Mouse (Mus musculus) intestine, embryonic 14.5 days (tissue): Measurements from ENCODE around the gene Tesc. TPM values are rescaled to one million over a fixed set of nuclear protein-coding genes. Genes with fewer than 3 reads are reported as not detected.
A peak's percentile ranks its signal among the peaks of the same experiment; 100 is the strongest.

Source experiments
- ATAC-seq: fragments of 200-750 bp; cut with Nextera tagmentation; replicated peaks from 2 replicates; pipeline ENCODE4 v1.8.0; 2017; ENCODE audit warnings: low read depth, moderate number of reproducible peaks, moderate TSS enrichment, moderate library complexity; ENCODE audit not compliant: low FRiP score, low TSS enrichment
- DNase-seq: peaks from one replicate; pipeline ENCODE4 v3.0.0-alpha.2; 2018; ENCODE audit warnings: low spot score
- H3K27ac ChIP-seq: fragments of 300-500 bp; sonication (generic); 2 replicates; pipeline ENCODE4 v1.5.1; 2014; ENCODE audit warnings: low read depth, mild to moderate bottlenecking, control low read depth
- H3K27me3 ChIP-seq: fragments of 300-500 bp; sonication (generic); replicated peaks from 2 replicates; pipeline ENCODE4 v1.6.1; 2014; ENCODE audit warnings: low read length, control low read depth; ENCODE audit not compliant: control insufficient read depth, insufficient read depth
- H3K36me3 ChIP-seq: fragments of 300-500 bp; sonication (generic); 2 replicates; pipeline ENCODE4 v1.6.1; 2014; ENCODE audit warnings: low read length, control low read depth; ENCODE audit not compliant: control insufficient read depth, insufficient read depth
- H3K4me1 ChIP-seq: fragments of 300-500 bp; sonication (generic); replicated peaks from 2 replicates; pipeline ENCODE4 v1.6.1; 2014; ENCODE audit warnings: low read length, control low read depth, mixed read lengths; ENCODE audit not compliant: control insufficient read depth, insufficient read depth
- H3K4me2 ChIP-seq: fragments of 300-500 bp; sonication (generic); 2 replicates; pipeline ENCODE4 v1.6.1; 2014; ENCODE audit warnings: low read length
- H3K4me3 ChIP-seq: fragments of 300-500 bp; sonication (generic); 2 replicates; pipeline ENCODE4 v1.5.1; 2014; ENCODE audit warnings: low read depth, low read length, control low read depth, mixed read lengths
- H3K9ac ChIP-seq: fragments of 300-500 bp; sonication (generic); 2 replicates; pipeline ENCODE4 v1.6.1; 2014; ENCODE audit warnings: mild to moderate bottlenecking, low read length
- H3K9me3 ChIP-seq: fragments of 300-500 bp; sonication (generic); 2 replicates; pipeline ENCODE4 v1.6.1; 2016; ENCODE audit warnings: low read length, control low read depth; ENCODE audit not compliant: control insufficient read depth
- WGBS: fragments of 180-500 bp; shearing (Covaris S2); extraction: QIAGEN DNeasy Blood & Tissue Kit; methylation state at CpG from one replicate; pipeline ENCODE4 v1.1.7; 2014; 5-methylcytosine and 5-hydroxymethylcytosine counted together
- polyA plus RNA-seq: library from polyadenylated mRNA; unstranded; fragments of >200 nt; fragmentation: Nextera tagmentation; extraction: Ambion mirVana; gene quantifications from 2 replicates; pipeline ENCODE4 v1.2.1, GENCODE M21; 2014

The Tesc gene
- polyA plus RNA-seq, 1 experiment from 2014 or later: 3.8 TPM

GRCm38 (mm10) chr5:117990957-117991356, 36.6 kb upstream of the Tesc start:
- Histone ChIP-seq H3K4me1 (no peaks in the 10 kb centered on the region), H3K9me3 (no peaks in the 10 kb centered on the region), H3K36me3 (peaks cover 94% of the 10 kb centered on the region), H3K4me2 (no peak overlapping the region), H3K9ac (no peak overlapping the region), H3K4me3 (no peak overlapping the region), H3K27me3 (no peaks in the 10 kb centered on the region), H3K27ac (no peak overlapping the region)
- 88% methylated on average over 3 of the region's 3 CpGs for WGBS
- DNase-seq (no peak), ATAC-seq (no peak)

- Histone ChIP-seq H3K4me2 (no peak overlapping the region), H3K27me3 (no peaks in the 10 kb centered on the region), H3K4me3 (no peak overlapping the region), H3K36me3 (peaks cover 92% of the 10 kb centered on the region), H3K9ac (no peak overlapping the region), H3K27ac (no peak overlapping the region), H3K4me1 (no peaks in the 10 kb centered on the region), H3K9me3 (no peaks in the 10 kb centered on the region)
- ATAC-seq (no peak), DNase-seq (no peak)
- 94% methylated on average over 6 of the region's 6 CpGs for WGBS
Observed at GRCm38 (mm10) chr5:117993550-117993949, 34.0 kb upstream of the Tesc start.

GRCm38 (mm10) chr5:117995372-117995901, 32.1 kb upstream of the Tesc start:
- H3K4me3 ChIP-seq: no peak overlapping the region
- peaks cover 89% of the 10 kb centered on the region for H3K36me3 ChIP-seq
- no peaks in the 10 kb centered on the region for H3K9me3 ChIP-seq
- H3K4me1 ChIP-seq: no peaks in the 10 kb centered on the region
- ATAC-seq: no peak
- no peak for DNase-seq
- H3K9ac ChIP-seq: no peak overlapping the region
- no peaks in the 10 kb centered on the region for H3K27me3 ChIP-seq
- 91% methylated on average over 8 of the region's 8 CpGs for WGBS
- no peak overlapping the region for H3K27ac ChIP-seq
- H3K4me2 ChIP-seq: no peak overlapping the region

- H3K27ac ChIP-seq: no peak overlapping the region
- H3K9ac ChIP-seq: no peak overlapping the region
- no peaks in the 10 kb centered on the region for H3K9me3 ChIP-seq
- no peaks in the 10 kb centered on the region for H3K27me3 ChIP-seq
- 83% methylated on average over 6 of the region's 6 CpGs for WGBS
- H3K4me3 ChIP-seq: no peak overlapping the region
- H3K36me3 ChIP-seq: peaks cover 89% of the 10 kb centered on the region
- no peak overlapping the region for H3K4me2 ChIP-seq
- ATAC-seq (no peak), DNase-seq (no peak)
- no peaks in the 10 kb centered on the region for H3K4me1 ChIP-seq
Observed at GRCm38 (mm10) chr5:117995911-117996310, 31.6 kb upstream of the Tesc start.

GRCm38 (mm10) chr5:117996581-117996980, 31.0 kb upstream of the Tesc start:
- no peaks in the 10 kb centered on the region for H3K27me3 ChIP-seq
- H3K27ac ChIP-seq: no peak overlapping the region
- peaks cover 89% of the 10 kb centered on the region for H3K36me3 ChIP-seq
- ATAC-seq (no peak), DNase-seq (no peak)
- no peaks in the 10 kb centered on the region for H3K9me3 ChIP-seq
- H3K4me2 ChIP-seq: no peak overlapping the region
- H3K4me1 ChIP-seq: no peaks in the 10 kb centered on the region
- WGBS: 84% methylated on average over 6 of the region's 6 CpGs
- no peak overlapping the region for H3K4me3 ChIP-seq
- no peak overlapping the region for H3K9ac ChIP-seq

- DNase-seq (no peak), ATAC-seq (peak; percentile 45; the same call in 1 of the 2 replicates)
- no peaks in the 10 kb centered on the region for H3K9me3 ChIP-seq
- no peak overlapping the region for H3K9ac ChIP-seq
- H3K36me3 ChIP-seq: peaks cover 90% of the 10 kb centered on the region
- H3K27me3 ChIP-seq: no peaks in the 10 kb centered on the region
- H3K4me2 ChIP-seq: no peak overlapping the region
- no peak overlapping the region for H3K27ac ChIP-seq
- H3K4me1 ChIP-seq: no peaks in the 10 kb centered on the region
- 54% methylated on average over 10 of the region's 10 CpGs for WGBS
- no peak overlapping the region for H3K4me3 ChIP-seq
Observed at GRCm38 (mm10) chr5:117997434-117997970, 30.0 kb upstream of the Tesc start.

- no peak overlapping the region for H3K9ac ChIP-seq
- H3K4me2 ChIP-seq: no peak overlapping the region
- no peak for DNase-seq
- no peak overlapping the region for H3K27ac ChIP-seq
- WGBS: 82% methylated on average over 7 of the region's 7 CpGs
- no peaks in the 10 kb centered on the region for H3K27me3 ChIP-seq
- H3K4me3 ChIP-seq: no peak overlapping the region
- H3K4me1 ChIP-seq: no peaks in the 10 kb centered on the region
- no peak for ATAC-seq
- no peaks in the 10 kb centered on the region for H3K9me3 ChIP-seq
- H3K36me3 ChIP-seq: peaks cover 94% of the 10 kb centered on the region
Observed at GRCm38 (mm10) chr5:117999061-117999460, 28.5 kb upstream of the Tesc start.

GRCm38 (mm10) chr5:117999584-117999983, 28.0 kb upstream of the Tesc start:
- DNase-seq (no peak), ATAC-seq (no peak)
- no peak overlapping the region for H3K4me3 ChIP-seq
- WGBS: 75% methylated on average over 11 of the region's 11 CpGs
- H3K27ac ChIP-seq: no peak overlapping the region
- H3K27me3 ChIP-seq: no peaks in the 10 kb centered on the region
- H3K4me2 ChIP-seq: no peak overlapping the region
- H3K4me1 ChIP-seq: no peaks in the 10 kb centered on the region
- peaks cover 92% of the 10 kb centered on the region for H3K36me3 ChIP-seq
- no peak overlapping the region for H3K9ac ChIP-seq
- H3K9me3 ChIP-seq: no peaks in the 10 kb centered on the region

GRCm38 (mm10) chr5:118002059-118002458, 25.5 kb upstream of the Tesc start:
- no peak overlapping the region for H3K4me3 ChIP-seq
- no peak overlapping the region for H3K9ac ChIP-seq
- H3K4me1 ChIP-seq: no peaks in the 10 kb centered on the region
- H3K27me3 ChIP-seq: no peaks in the 10 kb centered on the region
- ATAC-seq: no peak
- H3K36me3 ChIP-seq: peaks cover 85% of the 10 kb centered on the region
- no peak overlapping the region for H3K4me2 ChIP-seq
- WGBS: 38% methylated on average over 9 of the region's 9 CpGs
- no peaks in the 10 kb centered on the region for H3K9me3 ChIP-seq
- H3K27ac ChIP-seq: no peak overlapping the region
- peak; percentile 90 for DNase-seq
